Mouse (Mus musculus) neural tube, embryonic 13.5 days (tissue): ENCODE measurements around the gene Garnl3. TPM values are rescaled to one million over a fixed set of nuclear protein-coding genes. Genes with fewer than 3 reads are reported as not detected.

Source experiments
- ATAC-seq: fragments of 200-750 bp; cut with Nextera tagmentation; 2 replicates; pipeline ENCODE4 v1.8.0; 2017; ENCODE audit warnings: low read depth, mild to moderate bottlenecking, moderate TSS enrichment, moderate library complexity
- H3K27ac ChIP-seq: fragments of 300-500 bp; sonication (generic); replicated peaks from 2 replicates; pipeline ENCODE4 v1.5.1; 2015; ENCODE audit warnings: moderate library complexity, mild to moderate bottlenecking, inconsistent platforms
- H3K27me3 ChIP-seq: fragments of 300-500 bp; sonication (generic); 2 replicates; pipeline ENCODE4 v1.6.1; 2015; ENCODE audit warnings: mild to moderate bottlenecking, inconsistent platforms
- H3K36me3 ChIP-seq: fragments of 300-500 bp; sonication (generic); 2 replicates; pipeline ENCODE4 v1.6.1; 2015; ENCODE audit warnings: mild to moderate bottlenecking, inconsistent platforms
- H3K4me1 ChIP-seq: fragments of 300-500 bp; sonication (generic); replicated peaks from 2 replicates; pipeline ENCODE4 v1.6.1; 2015; ENCODE audit warnings: inconsistent platforms
- H3K4me2 ChIP-seq: fragments of 300-500 bp; sonication (generic); 2 replicates; pipeline ENCODE4 v1.6.1; 2015; ENCODE audit warnings: inconsistent platforms, mild to moderate bottlenecking, moderate library complexity
- H3K4me3 ChIP-seq: fragments of 300-500 bp; sonication (generic); 2 replicates; pipeline ENCODE4 v1.5.1; 2015; ENCODE audit warnings: mild to moderate bottlenecking, inconsistent platforms
- H3K9ac ChIP-seq: fragments of 300-500 bp; sonication (generic); 2 replicates; pipeline ENCODE4 v1.6.1; 2015; ENCODE audit warnings: moderate library complexity, mild to moderate bottlenecking, inconsistent platforms
- H3K9me3 ChIP-seq: fragments of 300-500 bp; sonication (generic); 2 replicates; pipeline ENCODE4 v1.6.1; 2016; ENCODE audit warnings: inconsistent platforms
- WGBS: fragments of 180-500 bp; shearing (Covaris S2); methylation state at CpG from one replicate; pipeline ENCODE4 v1.1.7; 2015; 5-methylcytosine and 5-hydroxymethylcytosine counted together
- polyA plus RNA-seq: library from polyadenylated mRNA; unstranded; fragments of >200 nt; fragmentation: Nextera tagmentation; extraction: Ambion mirVana; gene quantifications from 2 replicates; pipeline ENCODE4 v1.2.1, GENCODE M21; 2015

Garnl3 gene
- polyA plus RNA-seq, 1 experiment from 2014 or later = 33.4 TPM

DNA sequence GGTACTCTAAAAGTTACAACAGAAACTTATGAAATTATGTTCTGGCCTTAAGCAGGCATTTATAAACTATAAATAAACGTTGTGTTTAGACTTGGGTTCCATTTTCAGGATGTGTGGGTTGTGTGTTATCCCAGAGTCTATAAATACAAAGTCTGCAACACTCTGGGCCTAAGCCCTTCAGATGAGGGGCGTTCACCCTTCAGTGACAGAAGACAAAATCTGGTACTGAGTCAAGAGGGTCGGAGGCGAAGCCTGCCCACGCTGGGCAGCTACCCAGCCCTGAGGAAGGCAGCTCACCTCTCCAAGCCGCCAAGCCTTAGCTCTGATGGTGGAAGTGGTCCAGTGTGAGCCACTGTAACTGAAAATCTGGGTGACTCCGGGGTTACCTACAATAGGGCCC, 129.3 kb downstream of the Garnl3 start:
- no peak for ATAC-seq
- Histone ChIP-seq H3K27me3 (no peaks in the 10 kb centered on the region), H3K36me3 (peaks cover 39% of the 10 kb centered on the region), H3K4me2 (no peak overlapping the region), H3K27ac (no peak overlapping the region), H3K9ac (no peak overlapping the region), H3K9me3 (no peaks in the 10 kb centered on the region), H3K4me3 (no peak overlapping the region), H3K4me1 (no peaks in the 10 kb centered on the region)
- 88% methylated on average over 7 of the region's 7 CpGs for WGBS

DNA sequence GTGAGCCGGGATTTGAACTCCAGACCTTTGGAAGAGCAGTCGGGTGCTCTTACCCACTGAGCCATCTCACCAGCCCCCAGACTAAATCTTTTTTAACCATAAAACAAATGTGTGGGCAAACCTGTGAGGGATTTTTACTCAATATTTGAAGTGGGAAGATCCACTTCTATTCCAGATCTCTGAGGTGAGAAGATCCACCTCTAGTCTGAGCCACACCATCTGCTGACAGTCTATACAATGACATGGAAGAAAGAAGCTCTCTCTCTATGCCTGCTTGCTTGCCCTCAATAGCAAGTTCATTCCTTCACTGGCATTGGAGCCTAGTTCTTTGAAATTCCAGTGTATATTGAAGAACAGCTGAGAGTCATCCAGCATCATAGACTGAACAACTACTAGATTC, 131.7 kb downstream of the Garnl3 start:
- Histone ChIP-seq H3K27me3 (no peaks in the 10 kb centered on the region), H3K4me2 (no peak overlapping the region), H3K36me3 (peaks cover 23% of the 10 kb centered on the region), H3K9me3 (no peaks in the 10 kb centered on the region), H3K4me1 (no peaks in the 10 kb centered on the region), H3K4me3 (no peak overlapping the region), H3K27ac (no peak overlapping the region), H3K9ac (no peak overlapping the region)
- WGBS = 92% methylated on average over 2 of the region's 2 CpGs
- no peak for ATAC-seq

DNA sequence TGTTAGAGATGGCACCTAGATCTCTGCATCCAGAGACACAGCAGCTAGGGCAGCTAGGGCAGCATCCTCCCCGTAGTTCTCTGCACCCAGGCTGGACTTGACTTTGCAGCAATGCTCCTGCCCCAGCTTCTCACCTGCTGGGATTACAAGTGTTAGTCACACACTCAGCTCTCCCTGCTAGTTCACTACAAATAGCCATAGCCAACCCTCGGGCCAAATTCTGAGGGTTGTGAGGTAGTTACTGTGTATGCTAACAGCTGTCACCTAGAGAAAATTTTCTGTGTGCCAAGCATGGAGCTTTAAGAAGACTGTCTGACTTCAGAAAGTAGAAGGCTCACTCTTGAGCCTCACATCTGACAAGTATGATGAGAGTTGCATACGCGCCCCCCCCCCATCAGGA, 133.7 kb downstream of the Garnl3 start:
- H3K27ac ChIP-seq = no peak overlapping the region
- no peak overlapping the region for H3K4me3 ChIP-seq
- H3K27me3 ChIP-seq = no peaks in the 10 kb centered on the region
- WGBS = 89% methylated on average over 4 of the region's 4 CpGs
- peaks cover 6% of the 10 kb centered on the region; the same call in 1 of the 2 replicates for H3K36me3 ChIP-seq
- no peak overlapping the region for H3K9ac ChIP-seq
- no peak for ATAC-seq
- no peaks in the 10 kb centered on the region for H3K9me3 ChIP-seq
- H3K4me1 ChIP-seq = no peaks in the 10 kb centered on the region
- no peak overlapping the region for H3K4me2 ChIP-seq

DNA sequence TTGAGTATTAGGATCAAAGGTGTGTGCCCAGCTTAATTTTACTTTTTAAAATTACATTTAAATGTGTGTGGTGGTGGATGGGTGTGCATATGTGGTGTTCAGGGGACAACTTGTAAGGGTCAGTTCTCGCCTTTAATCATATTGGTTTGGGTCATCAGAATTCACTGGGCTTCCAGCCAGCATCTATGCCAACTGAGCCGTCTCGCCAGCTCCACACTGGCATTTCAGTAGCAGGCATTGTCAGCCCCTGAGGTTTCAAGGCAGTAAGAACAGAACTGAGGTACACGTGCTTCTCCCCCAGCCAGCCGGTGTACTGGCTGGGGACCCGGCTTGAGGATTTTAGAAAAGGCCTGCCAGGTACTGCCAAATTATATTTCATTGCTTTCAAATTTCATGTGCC, 134.4 kb downstream of the Garnl3 start:
- Histone ChIP-seq H3K27me3 (no peaks in the 10 kb centered on the region), H3K36me3 (0 out of 2 replicates have a peak, but pooled peaks cover 1% of the 10 kb centered on the region), H3K9me3 (no peaks in the 10 kb centered on the region), H3K4me1 (no peaks in the 10 kb centered on the region), H3K9ac (no peak overlapping the region), H3K4me3 (no peak overlapping the region), H3K27ac (no peak overlapping the region), H3K4me2 (no peak overlapping the region)
- ATAC-seq = no peak
- 81% methylated on average over 6 of the region's 6 CpGs for WGBS

DNA sequence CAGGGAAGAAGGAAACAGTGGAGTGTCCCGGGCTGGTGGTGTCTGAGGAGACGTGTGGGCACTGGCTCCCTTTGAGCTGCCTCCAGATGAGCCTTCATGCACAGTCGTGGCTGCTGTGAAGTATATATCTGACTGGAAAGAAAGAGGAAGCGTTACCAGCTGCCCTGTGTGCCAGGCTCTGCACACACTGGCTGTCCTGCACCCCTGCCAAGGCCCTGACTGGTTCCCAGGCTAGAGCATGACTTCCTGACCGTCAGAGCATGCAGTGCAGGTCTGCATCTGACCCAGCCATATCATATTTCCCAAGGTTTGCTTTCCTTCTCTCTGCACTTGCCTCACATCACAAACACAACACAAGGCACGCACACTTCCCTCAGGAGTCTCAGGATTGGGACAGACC, 139.3 kb downstream of the Garnl3 start:
- WGBS = 69% methylated on average over 6 of the region's 6 CpGs

DNA sequence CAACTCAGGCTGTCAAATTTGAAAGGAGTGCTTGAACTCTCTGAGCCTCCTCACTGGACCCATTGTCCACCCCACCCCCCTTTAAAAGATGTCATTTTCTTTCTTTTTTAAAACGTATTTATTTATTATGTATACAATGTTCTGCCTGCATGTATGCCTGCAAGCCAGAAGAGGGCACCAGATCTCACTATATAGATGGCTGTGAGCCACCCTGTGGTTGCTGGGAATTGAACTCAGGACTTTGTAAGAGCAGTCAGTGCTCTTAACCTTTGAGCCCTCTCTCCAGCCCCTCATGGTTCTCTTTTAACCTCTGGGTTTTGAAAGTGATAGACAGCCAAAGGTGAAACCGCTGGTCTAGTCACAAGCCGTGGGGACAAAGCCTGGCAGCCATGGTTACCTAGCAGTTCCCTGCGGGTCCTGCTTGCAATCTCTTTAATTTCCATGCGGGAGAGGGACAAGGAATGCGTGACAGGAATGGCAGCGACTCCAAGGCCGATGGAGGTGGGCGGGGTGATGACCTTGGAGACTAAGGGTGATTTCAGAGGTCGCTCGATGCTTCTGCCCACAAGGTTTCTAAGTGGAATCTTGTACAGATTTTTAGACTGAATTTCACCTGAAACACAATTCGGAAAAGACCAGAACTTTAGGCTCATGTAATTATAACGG, 141.2 kb downstream of the Garnl3 start:
- Histone ChIP-seq H3K36me3 (0 out of 2 replicates have a peak, but pooled peaks cover 3% of the 10 kb centered on the region), H3K27me3 (no peaks in the 10 kb centered on the region), H3K4me2 (no peak overlapping the region), H3K9ac (no peak overlapping the region), H3K4me1 (no peaks in the 10 kb centered on the region), H3K4me3 (no peak overlapping the region), H3K9me3 (no peaks in the 10 kb centered on the region), H3K27ac (no peak overlapping the region)
- ATAC-seq = no peak
- 54% methylated on average over 13 of the region's 13 CpGs for WGBS

More for the DNA sequence above, 139.3 kb downstream of the Garnl3 start:
- no peak for ATAC-seq
- Histone ChIP-seq H3K4me2 (no peak overlapping the region), H3K9ac (no peak overlapping the region), H3K9me3 (no peaks in the 10 kb centered on the region), H3K27ac (no peak overlapping the region), H3K27me3 (no peaks in the 10 kb centered on the region), H3K36me3 (0 out of 2 replicates have a peak, but pooled peaks cover 3% of the 10 kb centered on the region), H3K4me1 (no peaks in the 10 kb centered on the region), H3K4me3 (no peak overlapping the region)

DNA sequence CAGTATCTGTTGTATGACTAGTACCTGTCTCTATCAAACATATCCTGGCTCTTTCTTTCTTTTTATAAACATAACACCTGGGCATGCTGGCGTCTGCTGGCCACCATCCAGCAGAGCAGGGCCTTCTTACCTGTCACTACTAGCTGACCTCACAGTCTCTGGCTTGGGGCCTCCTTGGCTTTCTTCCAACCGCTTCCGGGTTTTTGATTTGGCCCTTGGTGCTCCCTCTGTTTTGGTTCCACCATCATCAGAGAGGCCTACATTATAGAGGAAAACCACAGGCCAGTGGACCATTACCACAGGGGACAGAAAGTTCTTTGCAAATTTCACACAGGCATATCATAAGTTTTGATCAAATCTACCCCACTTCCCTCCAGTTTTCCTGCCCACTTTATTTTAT, 142.1 kb downstream of the Garnl3 start:
- Histone ChIP-seq H3K9me3 (no peaks in the 10 kb centered on the region), H3K27me3 (no peaks in the 10 kb centered on the region), H3K9ac (no peak overlapping the region), H3K4me2 (no peak overlapping the region), H3K4me3 (no peak overlapping the region), H3K27ac (no peak overlapping the region), H3K36me3 (0 out of 2 replicates have a peak, but pooled peaks cover 3% of the 10 kb centered on the region), H3K4me1 (no peaks in the 10 kb centered on the region)
- WGBS = 84% methylated on average over 3 of the region's 3 CpGs
- ATAC-seq = no peak

DNA sequence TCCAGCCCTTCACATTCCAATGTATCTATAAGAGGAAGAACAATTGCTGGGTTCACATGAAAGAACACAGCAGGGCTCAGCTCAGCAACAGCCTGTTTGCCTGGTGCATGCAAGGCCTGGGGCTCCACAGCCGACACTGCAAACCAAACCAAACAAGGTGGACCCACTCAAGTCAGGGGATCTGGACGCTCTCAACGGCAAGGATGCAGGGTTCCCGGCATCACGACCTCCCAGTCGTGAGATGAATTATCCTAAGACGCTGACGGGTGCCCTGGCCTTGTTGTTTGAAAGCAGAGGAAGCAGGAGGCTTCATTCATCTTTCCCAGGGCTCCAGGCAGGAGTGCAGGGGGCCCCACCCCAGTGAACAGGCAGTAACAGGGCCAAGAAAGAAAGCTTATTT, 145.6 kb downstream of the Garnl3 start:
- no peak for ATAC-seq
- no peaks in the 10 kb centered on the region for H3K36me3 ChIP-seq
- H3K4me3 ChIP-seq = no peak overlapping the region
- 75% methylated on average over 8 of the region's 8 CpGs for WGBS
- no peak overlapping the region for H3K27ac ChIP-seq
- no peaks in the 10 kb centered on the region for H3K9me3 ChIP-seq
- no peak overlapping the region for H3K9ac ChIP-seq
- H3K4me2 ChIP-seq = no peak overlapping the region
- H3K4me1 ChIP-seq = peaks cover 14% of the 10 kb centered on the region
- H3K27me3 ChIP-seq = no peaks in the 10 kb centered on the region

DNA sequence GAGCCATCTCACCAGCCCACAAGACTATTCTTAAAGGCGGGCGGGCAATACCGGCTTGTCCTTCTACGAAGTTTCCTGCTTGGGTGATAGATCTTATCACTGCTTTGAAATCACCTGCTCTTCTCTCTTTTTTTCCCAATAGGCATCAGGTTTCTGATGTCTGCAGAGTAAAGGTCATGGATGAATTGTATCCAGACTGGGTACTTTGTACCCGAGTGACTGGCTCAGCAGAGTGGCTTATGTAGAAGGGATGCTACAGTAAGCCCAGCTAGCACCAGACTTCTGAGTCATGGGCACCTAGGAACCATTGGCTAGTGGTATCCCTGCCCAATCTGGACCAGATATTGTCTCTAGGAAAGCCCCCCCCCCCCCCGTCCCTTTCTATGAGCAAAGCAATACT, 147.8 kb downstream of the Garnl3 start:
- Histone ChIP-seq H3K4me1 (peaks cover 21% of the 10 kb centered on the region), H3K27ac (no peak overlapping the region), H3K9ac (no peak overlapping the region), H3K4me3 (no peak overlapping the region), H3K27me3 (no peaks in the 10 kb centered on the region), H3K36me3 (no peaks in the 10 kb centered on the region), H3K9me3 (no peaks in the 10 kb centered on the region), H3K4me2 (no peak overlapping the region)
- ATAC-seq = no peak
- WGBS = 65% methylated on average over 6 of the region's 6 CpGs

DNA sequence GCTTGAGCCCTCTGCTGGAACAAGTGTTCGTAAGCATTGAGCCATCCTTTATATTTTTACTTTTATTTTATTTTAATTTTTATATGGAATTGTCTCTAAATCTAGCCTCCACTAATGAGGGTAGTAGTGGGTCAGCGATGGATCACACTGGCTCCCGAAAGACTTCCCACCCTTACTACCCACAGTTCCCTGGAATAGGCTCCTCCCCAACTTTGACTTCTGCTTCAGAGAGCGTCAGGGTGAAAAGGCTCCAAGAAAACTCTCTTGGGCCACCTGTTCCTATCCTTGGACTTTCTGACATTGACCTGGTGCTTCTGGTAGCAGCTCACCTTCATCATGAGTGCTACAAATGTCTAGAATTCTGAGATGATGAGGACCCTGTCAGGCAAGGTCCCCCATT, 148.8 kb downstream of the Garnl3 start:
- H3K27me3 ChIP-seq = no peaks in the 10 kb centered on the region
- no peak overlapping the region for H3K27ac ChIP-seq
- H3K4me2 ChIP-seq = peak overlapping the region; percentile 99
- no peaks in the 10 kb centered on the region for H3K36me3 ChIP-seq
- H3K9me3 ChIP-seq = no peaks in the 10 kb centered on the region
- peaks cover 21% of the 10 kb centered on the region for H3K4me1 ChIP-seq
- H3K4me3 ChIP-seq = peak overlapping the region; percentile 88
- H3K9ac ChIP-seq = peak overlapping the region; percentile 27; the same call in 1 of the 2 replicates
- WGBS = 3% methylated on average over 4 of the region's 4 CpGs
- ATAC-seq = no peak

DNA sequence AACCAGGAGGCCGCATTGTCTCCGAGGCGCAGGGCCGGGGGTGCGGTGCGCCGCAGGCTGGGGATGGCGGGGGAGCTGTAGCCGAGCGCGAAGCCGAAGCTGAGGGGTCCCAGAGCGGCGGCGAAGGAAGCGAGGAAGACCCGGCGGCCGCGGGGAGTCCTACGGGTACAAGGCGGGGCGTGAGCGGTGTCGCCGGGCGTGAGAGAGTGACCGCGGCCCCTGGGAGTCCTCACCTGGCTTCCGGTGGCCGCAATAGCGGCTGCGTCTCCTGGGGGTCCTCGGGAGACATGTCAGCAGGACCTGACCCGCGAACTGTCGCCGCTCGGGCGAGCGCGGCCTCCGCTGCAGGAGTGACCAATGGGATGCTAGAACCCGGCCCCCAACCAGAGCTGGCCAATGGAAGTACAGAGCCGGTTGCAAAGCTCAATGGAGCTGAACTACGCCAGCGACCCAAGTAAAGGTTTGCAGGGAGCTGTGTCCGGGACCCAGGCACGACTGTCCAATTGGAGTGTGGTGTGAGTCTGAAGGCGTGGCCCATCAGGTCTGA, 149.7 kb downstream of the Garnl3 start, which contains the start of gene Slc2a8:
Gene Slc2a8, minus strand, starts transcription at position 359 of the 547 bp plus-strand sequence.
- peak within 1 kb of the TSS; percentile 81 for H3K27ac ChIP-seq
- peak within 1 kb of the TSS; percentile 92 for H3K9ac ChIP-seq
- WGBS = under 1% methylated on average over 43 of the region's 50 CpGs
- H3K4me3 ChIP-seq = peak within 1 kb of the TSS; percentile 88
- H3K4me2 ChIP-seq = peak within 1 kb of the TSS; percentile 99
- H3K4me1 ChIP-seq = peaks cover 23% of the 10 kb centered on the region
- no peaks in the 10 kb centered on the region for H3K36me3 ChIP-seq
- H3K27me3 ChIP-seq = no peaks in the 10 kb centered on the region
- ATAC-seq = peak; percentile 99
- no peaks in the 10 kb centered on the region for H3K9me3 ChIP-seq

DNA sequence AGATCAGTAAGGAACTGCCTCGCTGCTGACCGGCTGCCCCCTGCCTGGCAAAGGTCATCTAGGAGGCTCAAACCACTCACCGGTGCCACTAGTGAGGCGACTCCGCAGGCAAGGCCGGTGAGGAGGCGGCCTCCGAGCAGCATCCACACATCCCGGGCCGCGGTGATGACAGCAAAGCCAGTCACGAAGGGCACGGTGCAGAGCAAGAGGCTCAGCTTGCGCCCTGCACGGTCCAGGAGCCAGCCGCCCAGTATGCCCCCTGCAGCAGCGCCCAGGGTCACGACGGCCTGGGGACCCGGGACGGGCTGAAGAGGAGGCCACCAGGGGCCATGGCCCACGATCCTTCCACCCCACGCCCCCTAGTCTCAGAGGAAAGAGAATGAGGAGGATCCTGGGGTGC, 150.2 kb downstream of the Garnl3 start:
- ATAC-seq = peak; percentile 54
- 3% methylated on average over 23 of the region's 23 CpGs for WGBS

More for the DNA sequence above, 150.2 kb downstream of the Garnl3 start:
- H3K4me2 ChIP-seq = peak overlapping the region; percentile 99
- H3K9me3 ChIP-seq = no peaks in the 10 kb centered on the region
- H3K36me3 ChIP-seq = peaks cover 3% of the 10 kb centered on the region
- no peaks in the 10 kb centered on the region for H3K27me3 ChIP-seq
- H3K4me3 ChIP-seq = peak overlapping the region; percentile 88
- H3K27ac ChIP-seq = peak overlapping the region; percentile 81
- peak overlapping the region; percentile 92 for H3K9ac ChIP-seq
- H3K4me1 ChIP-seq = peaks cover 25% of the 10 kb centered on the region
